Mouse (Mus musculus) ES-E14 (cell line): ENCODE data around the gene Snrnp40. TPM values are rescaled to one million over a fixed set of nuclear protein-coding genes. Genes with fewer than 3 reads are reported as not detected.

Source experiments
- DNase-seq: peaks from one replicate; pipeline ENCODE4 v3.0.0-alpha.2; 2013; ENCODE audit warnings: low read depth, low spot score
- H3K27ac ChIP-seq: 2 replicates; pipeline ENCODE4 v1.5.1; 2012; ENCODE audit warnings: low read depth, mild to moderate bottlenecking, low read length, moderate library complexity, mixed read lengths; ENCODE audit not compliant: poor library complexity, insufficient read depth, severe bottlenecking
- H3K36me3 ChIP-seq: 2 replicates; pipeline ENCODE4 v1.6.1; 2012; ENCODE audit warnings: mild to moderate bottlenecking, low read length, moderate library complexity, mixed read lengths; ENCODE audit not compliant: control insufficient read depth, poor library complexity, insufficient read depth, severe bottlenecking
- H3K4me1 ChIP-seq, 2 experiments: fragments of 150-350 bp in 1 of 2; sonication (generic) in 1 of 2; 2 replicates each; pipeline ENCODE4 v1.6.1; 2012; ENCODE audit warnings: low read length in 2 of 2, mild to moderate bottlenecking in 1 of 2, mixed read lengths in 1 of 2; ENCODE audit not compliant: control insufficient read depth in 2 of 2, insufficient read depth in 2 of 2, poor library complexity in 1 of 2
- H3K4me3 ChIP-seq, 2 experiments: fragments of 150-350 bp in 1 of 2; sonication (generic) in 1 of 2; 2 replicates each; pipeline ENCODE4 v1.5.1; 2012; ENCODE audit warnings: low read length in 2 of 2, low read depth in 1 of 2, mild to moderate bottlenecking in 1 of 2, mixed read lengths in 1 of 2; ENCODE audit not compliant: insufficient read depth in 1 of 2, poor library complexity in 1 of 2, severe bottlenecking in 1 of 2
- H3K9ac ChIP-seq: 2 replicates; pipeline ENCODE4 v1.6.1; 2012; ENCODE audit warnings: low read depth, mild to moderate bottlenecking, low read length, mixed read lengths; ENCODE audit not compliant: poor library complexity, insufficient read depth, severe bottlenecking
- H3K9me3 ChIP-seq: fragments of 150-350 bp; sonication (generic); 2 replicates; pipeline ENCODE4 v1.6.1; 2012; ENCODE audit warnings: low read depth, mild to moderate bottlenecking, low read length; ENCODE audit not compliant: control insufficient read depth, insufficient read depth
- CHD2 ChIP-seq: IDR thresholded peaks from 2 replicates; pipeline ENCODE4 v1.6.1; 2014; ENCODE audit warnings: mild to moderate bottlenecking, low read depth, low read length, inconsistent platforms
- HCFC1 ChIP-seq: IDR thresholded peaks from 2 replicates; pipeline ENCODE4 v1.6.1; 2012; ENCODE audit warnings: low read length, inconsistent platforms, borderline replicate concordance; ENCODE audit not compliant: insufficient read depth
- MAFK ChIP-seq: IDR thresholded peaks from 2 replicates; pipeline ENCODE4 v1.6.1; 2014; ENCODE audit warnings: mild to moderate bottlenecking, low read depth, low read length, inconsistent platforms; ENCODE audit not compliant: insufficient read depth
- ZC3H11A ChIP-seq: IDR thresholded peaks from 2 replicates; pipeline ENCODE4 v1.6.1; 2012; ENCODE audit warnings: low read depth, mild to moderate bottlenecking, inconsistent platforms, low read length, borderline replicate concordance
- ZNF384 ChIP-seq: IDR thresholded peaks from 2 replicates; pipeline ENCODE4 v1.6.1; 2012; ENCODE audit warnings: low read depth, low read length, inconsistent platforms
- in situ Hi-C, 2 experiments: fragments of 600-800 bp; cut with MboI; formaldehyde crosslinking; loops; one replicate each; pipeline ENCODE4 v1.15.1; 2025; ENCODE audit warnings: low sequenced_read_pairs in 2 of 2, inconsistent platforms in 1 of 2; ENCODE audit not compliant: unreplicated experiment in 2 of 2
- total RNA-seq: library from RNA; depleted of rRNA; stranded (reverse); fragments of 300-350 nt; gene quantifications from 2 replicates; pipeline ENCODE4 v1.2.3, GENCODE M21; 2012

Gene Snrnp40
- total RNA-seq, 1 experiment: 147 TPM

DNA sequence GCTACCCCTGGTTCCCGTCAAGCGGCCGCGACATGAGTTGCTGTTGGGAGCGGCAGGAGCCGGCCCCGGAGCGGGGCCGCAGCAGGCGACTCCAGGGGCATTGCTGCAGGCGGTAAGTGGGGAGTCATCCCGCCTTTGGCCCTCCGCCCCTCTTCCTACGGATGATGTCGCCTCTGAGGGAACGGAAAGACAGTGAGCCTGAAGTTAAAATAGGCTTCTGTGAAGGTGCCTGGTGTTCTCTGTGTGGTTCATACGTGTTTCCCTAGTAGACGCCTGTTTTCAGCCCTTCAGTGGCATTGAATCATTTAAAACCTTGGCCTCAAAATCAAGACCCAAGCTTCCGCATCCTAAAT is 282 bp downstream of the Snrnp40 start:
- DNase-seq: no peak
- peaks cover 11% of the 10 kb centered on the region for H3K36me3 ChIP-seq

DNA sequence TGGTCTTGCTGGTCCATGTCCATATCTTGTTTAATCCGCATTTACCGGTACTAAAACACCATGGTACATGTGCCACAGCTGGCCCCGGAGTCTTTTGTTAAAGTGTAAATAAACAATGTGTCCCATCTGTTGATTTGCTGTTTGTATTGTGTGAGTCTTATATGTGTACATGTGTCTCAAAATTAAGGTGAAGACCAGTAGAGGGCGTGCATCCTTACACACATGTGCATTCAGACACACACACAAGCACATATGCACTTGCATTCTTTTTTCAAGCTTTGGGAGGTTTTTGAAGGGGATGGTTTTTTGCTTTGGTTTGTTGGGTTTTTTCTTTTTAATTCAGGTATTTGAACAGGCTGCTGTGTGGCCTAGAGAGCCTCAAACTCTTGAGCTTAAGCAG is 16.7 kb downstream of the Snrnp40 start:
- Histone ChIP-seq H3K4me3 (no peak overlapping the region), H3K4me1 (no peaks in the 10 kb centered on the region), H3K9ac (no peak overlapping the region), H3K27ac (no peak overlapping the region), H3K9me3 (no peaks in the 10 kb centered on the region), H3K36me3 (peaks cover 52% of the 10 kb centered on the region)
- in situ Hi-C loops: no loop called here
- no peak for DNase-seq
- TF ChIP-seq CHD2 (no peak), HCFC1 (no peak), ZC3H11A (no peak), ZNF384 (no peak), MAFK (no peak)

More for the DNA sequence above, 282 bp downstream of the Snrnp40 start:
- peaks cover 7 to 10% of the 10 kb centered on the region in 2 experiments for H3K4me1 ChIP-seq
- no peaks in the 10 kb centered on the region for H3K9me3 ChIP-seq
- H3K4me3 ChIP-seq: peak overlapping the region; percentile 95 to 99
- in situ Hi-C loops: no loop called here
- H3K27ac ChIP-seq: peak overlapping the region; percentile 69
- peak overlapping the region; percentile 99 for H3K9ac ChIP-seq
- TF ChIP-seq CHD2 (no peak), HCFC1 (no peak), MAFK (no peak), ZNF384 (no peak), ZC3H11A (no peak)

DNA sequence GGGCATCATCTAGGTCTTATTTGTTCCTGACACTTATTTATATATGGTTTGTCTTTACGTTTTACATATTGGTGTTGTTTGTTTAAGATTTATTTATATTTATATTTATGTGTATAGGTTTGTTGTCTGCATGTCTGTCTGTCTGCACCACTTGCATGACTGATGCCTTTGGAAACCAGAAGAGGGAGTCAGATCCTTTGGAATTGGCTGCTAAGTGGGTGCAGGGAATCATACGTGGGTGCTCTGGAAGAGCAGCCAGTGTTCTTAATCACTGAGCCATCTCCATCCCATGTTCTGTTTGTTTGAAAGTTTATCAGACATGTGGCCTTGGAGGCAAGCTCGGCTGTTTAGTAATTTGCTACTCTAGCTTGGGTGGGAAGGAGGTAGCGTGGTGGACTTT is 17.6 kb downstream of the Snrnp40 start:
- Histone ChIP-seq H3K4me3 (no peak overlapping the region), H3K4me1 (no peaks in the 10 kb centered on the region), H3K36me3 (peaks cover 52% of the 10 kb centered on the region), H3K9me3 (no peaks in the 10 kb centered on the region), H3K27ac (no peak overlapping the region), H3K9ac (no peak overlapping the region)
- in situ Hi-C loops: no loop called here
- no peak for DNase-seq
- TF ChIP-seq HCFC1 (no peak), ZC3H11A (no peak), ZNF384 (no peak), MAFK (no peak), CHD2 (no peak)

DNA sequence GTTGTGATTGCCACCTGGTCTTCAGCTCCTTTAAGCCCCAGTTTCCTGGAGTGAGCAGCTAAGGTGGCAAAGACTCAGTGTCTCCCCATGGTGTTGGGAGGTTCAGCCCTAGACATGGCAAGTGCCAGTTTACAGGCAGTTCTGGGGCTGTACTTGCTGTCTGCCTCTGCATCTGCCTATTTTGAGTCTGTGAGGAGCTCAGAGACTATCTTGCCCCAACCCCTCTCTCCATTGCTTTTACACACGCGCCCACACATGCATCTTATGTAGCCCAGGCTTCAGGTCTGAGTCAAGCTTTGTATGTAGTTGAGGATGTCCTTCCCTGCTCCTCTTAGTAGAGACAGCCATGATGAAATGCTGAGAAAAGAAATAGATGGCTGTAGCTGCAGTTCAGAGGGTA is 19.2 kb downstream of the Snrnp40 start:
- no peak overlapping the region for H3K4me3 ChIP-seq
- peaks cover 59% of the 10 kb centered on the region for H3K36me3 ChIP-seq
- H3K4me1 ChIP-seq: no peaks in the 10 kb centered on the region
- no peaks in the 10 kb centered on the region for H3K9me3 ChIP-seq
- DNase-seq: no peak
- H3K9ac ChIP-seq: no peak overlapping the region
- TF ChIP-seq ZNF384 (no peak), ZC3H11A (no peak), HCFC1 (no peak), CHD2 (no peak), MAFK (no peak)
- H3K27ac ChIP-seq: peak overlapping the region; percentile 18; the same call in 1 of the 2 replicates
- in situ Hi-C loops: no loop called here

DNA sequence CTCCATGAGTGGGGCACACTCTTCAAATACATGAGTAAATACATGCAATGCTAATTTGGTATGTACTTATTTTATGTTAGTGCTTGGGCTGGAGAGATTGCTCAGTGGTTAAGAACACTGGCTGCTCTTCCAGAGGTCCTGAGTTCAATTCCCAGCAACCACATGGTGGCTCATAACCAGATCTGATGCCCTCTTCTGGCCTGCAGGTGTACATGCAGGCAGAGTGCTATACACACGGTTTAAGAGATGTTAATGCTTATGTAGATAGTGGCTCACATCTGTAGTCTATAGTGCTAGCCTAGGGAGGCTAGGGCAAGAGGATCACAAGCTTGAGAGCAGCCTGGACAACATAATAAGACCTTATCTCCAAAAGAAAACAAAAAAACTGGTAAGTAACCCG is 20.5 kb downstream of the Snrnp40 start:
- Histone ChIP-seq H3K4me1 (no peaks in the 10 kb centered on the region), H3K36me3 (peaks cover 59% of the 10 kb centered on the region), H3K9ac (no peak overlapping the region), H3K4me3 (no peak overlapping the region), H3K27ac (no peak overlapping the region), H3K9me3 (no peaks in the 10 kb centered on the region)
- in situ Hi-C loops: no loop called here
- no peak for DNase-seq
- no peak for TF ChIP-seq ZNF384
- no peak for TF ChIP-seq HCFC1
- no peak for TF ChIP-seq ZC3H11A
- no peak for TF ChIP-seq CHD2
- no peak for TF ChIP-seq MAFK
